Mouse (Mus musculus) adrenal gland, postnatal 4 days (tissue): ENCODE measurements around the gene Ipo13. TPM values are rescaled to one million over a fixed set of nuclear protein-coding genes. Genes with fewer than 3 reads are reported as not detected.

ENCODE experiments used
- DNase-seq, 2 experiments: peaks; one replicate each; pipeline ENCODE4 v3.0.0; 2021 to 2022; ENCODE audit warnings: low spot score in 2 of 2, mixed read lengths in 2 of 2
- total RNA-seq, 2 experiments: library from RNA; stranded (reverse); gene quantifications; 2 replicates each; pipeline ENCODE4 v1.2.3; 2021

Ipo13 gene
- total RNA-seq, 2 experiments from 2014 or later = 43.9 to 45.1 TPM

DNA sequence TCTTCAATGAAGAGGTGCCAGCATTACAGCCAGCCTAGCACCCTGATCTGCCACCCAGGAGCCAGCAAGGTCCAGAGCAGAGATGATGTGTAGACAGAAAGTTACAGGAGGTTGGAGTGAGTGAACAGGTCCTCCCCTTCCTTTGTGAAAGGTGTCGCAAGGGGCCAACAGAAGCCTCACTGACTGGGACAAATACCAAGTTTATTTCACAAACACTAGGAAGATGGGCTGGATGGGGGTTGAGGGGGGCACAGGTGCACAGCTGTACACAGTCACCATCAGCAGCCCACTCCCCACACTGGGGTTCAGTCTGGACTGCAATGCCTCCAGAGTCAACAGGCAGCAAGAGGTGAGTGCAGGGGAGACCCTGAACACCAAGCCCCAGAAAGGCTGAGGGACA lies 30.7 kb downstream of the Ipo13 start:
- no peak for DNase-seq

DNA sequence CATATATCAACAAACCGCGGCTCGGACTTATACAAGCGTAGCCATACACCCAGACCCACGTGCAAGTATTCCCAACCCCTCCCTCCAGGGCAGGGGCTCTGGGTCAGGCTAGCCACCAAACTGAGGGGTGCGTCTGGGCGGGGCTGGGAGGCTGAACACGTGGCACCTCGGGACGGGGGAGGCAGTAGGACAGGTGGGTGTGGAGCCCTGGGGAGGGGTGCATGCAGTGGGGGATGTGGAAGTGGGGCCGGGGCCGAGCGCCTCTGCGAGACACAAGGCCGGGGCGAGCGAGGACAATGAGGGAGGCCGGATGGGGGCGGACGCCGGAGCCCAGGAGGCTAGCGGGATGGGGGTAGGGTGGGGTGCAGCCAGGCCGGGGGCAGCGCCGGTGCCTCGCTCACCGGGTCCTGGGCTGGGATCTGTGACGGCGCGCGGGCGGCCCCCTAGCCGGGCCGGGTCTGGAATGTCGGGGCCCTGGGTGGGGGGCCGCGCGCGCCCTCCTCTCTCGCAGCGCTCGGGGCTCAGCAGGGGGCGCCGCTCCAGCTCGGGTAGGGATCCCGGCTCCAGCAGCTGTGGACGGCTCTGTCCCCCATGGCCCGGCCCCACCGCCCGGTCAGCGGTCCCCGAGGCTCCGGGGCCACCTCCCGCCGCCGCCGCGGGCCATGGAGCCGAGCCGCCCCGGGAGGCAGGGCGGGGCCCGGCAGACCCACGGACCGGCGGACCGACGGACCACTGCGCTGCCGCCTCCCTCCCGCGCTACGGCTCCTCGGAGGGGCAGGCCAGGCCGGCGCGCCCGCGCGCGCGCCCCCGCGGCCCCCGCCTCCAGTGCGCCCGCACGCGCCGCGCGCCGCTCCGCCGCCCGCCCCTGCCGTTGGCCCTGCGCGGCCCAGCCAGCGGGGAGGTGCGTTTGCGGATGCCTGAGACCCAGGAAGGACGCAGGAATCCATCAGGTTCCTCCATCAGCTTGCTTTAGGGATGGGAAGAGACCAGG lies 31.8 kb downstream of the Ipo13 start, which contains the start of gene B4galt2:
B4galt2 (minus strand) TSS at position 787 of the 991 bp plus-strand sequence.
- DNase-seq = peak; percentile 24 to 35

DNA sequence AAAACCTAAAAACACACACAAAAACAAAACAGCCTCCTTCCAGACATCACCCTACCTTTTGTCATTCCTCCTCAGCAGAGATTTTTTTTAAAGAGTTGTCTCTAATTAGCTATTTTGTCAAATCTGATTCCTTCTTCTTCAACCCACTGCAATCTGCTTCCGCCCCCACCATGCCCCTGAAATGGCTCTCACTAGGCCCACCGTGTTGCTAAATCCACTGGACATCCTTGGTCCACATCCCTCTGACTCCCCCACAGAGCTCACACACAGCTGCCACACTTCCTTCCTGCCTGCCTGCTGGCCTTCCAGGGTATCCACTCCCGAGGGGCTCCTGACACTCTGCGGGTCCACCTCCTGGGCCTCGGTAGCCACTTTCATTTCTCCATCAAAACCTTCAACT lies 36.1 kb downstream of the Ipo13 start:
- no peak for DNase-seq

DNA sequence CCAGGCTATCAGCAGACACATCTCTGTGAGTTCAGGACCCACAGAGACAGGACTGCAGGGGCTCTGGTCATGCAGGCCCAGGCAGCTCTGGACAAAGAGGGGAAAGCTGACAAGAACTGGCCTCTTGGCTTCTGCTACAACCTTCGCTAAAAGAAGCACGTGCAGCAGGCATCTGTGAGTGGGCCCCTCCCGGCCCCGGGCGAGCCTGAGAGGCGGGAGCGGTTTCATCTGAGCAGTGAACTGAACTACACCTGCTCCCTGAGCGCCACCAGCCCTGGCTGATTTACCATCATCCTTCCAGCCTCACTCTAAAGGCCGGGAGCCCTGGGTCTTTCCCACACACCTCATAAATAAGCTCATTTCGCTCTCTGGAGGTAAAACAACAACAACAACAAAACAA lies 36.5 kb downstream of the Ipo13 start:
- DNase-seq = no peak

DNA sequence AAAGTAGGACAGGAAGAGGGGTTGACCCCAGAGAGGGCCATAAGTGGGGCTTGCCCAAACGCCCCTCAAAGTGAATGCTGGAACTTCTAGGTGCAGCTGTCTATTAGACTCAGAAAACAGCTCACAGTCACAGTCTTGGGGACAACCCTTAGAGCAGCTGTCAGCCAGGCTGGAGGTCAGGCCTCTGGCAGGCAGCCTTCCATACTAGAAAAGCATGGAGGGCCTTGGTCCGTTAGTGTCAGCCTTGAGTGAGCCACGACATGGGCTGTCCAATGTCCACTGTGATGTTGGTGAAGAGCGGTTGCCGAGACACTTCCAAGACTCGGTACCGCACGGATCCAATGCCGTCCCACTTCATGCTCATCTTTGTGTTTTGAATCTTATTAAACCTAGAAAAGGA lies 41.2 kb downstream of the Ipo13 start:
- DNase-seq = no peak

DNA sequence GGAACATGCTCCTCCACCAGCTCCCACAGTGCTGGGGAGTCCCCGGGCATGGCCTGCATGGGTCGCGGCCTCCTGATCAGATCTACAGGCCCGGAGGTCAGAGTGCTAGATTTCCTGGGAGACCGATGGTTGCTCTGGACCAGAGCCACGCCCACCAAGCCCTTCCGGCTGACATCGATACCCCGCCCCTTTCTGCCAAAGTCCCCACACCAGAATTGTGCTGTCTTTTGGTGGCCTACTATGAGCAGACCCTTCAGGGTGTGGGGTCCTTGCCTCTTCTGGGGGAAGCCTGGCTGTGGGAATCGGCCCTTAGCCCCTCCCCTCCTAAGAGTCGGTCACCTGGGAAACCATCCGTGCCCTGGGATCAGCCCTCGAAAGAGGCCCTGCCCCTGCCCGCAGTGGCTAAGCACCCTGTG lies 42.3 kb downstream of the Ipo13 start, which contains the start of gene Ccdc24:
Ccdc24 (minus strand) TSS at position 87 of the 416 bp plus-strand sequence.
- no peak for DNase-seq

DNA sequence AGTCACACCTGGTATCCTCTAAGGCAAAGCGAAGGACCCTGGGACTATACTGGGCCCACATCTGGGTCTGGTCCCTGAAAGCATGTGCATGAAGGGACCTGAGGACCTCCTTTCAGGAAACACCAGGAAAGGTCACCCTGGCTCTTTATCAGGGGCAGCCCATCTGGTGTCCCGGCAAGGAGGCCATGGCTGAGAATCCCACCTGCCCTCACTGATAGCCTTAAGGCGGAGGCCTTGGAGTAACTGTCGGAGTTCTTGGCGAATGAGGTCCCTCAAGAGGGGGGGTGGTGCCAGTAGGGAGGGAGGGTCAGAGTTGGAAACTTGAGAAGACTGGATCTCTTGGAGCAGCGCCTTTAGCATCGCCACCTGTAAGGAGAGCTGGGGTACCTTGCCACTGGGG lies 43.0 kb downstream of the Ipo13 start:
- DNase-seq = no peak

DNA sequence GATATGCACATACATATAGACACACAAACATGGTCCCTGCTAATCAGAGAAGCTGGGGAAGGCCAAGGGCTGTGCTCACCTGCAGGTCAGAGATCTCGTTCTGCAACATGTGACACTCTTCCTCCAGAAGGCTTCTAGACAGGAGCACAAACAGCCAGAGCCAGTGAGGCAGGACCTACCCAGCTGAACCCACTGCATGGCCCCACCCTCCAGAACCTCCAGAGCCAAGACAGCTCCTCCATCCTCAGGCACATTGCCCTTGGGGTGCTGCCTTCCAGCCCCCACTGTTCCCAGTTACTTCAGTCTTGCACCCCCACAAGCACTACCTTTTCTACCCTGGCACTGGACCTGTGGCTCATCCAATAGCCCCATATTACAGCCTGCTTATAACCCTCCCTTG lies 44.4 kb downstream of the Ipo13 start:
- DNase-seq = no peak

DNA sequence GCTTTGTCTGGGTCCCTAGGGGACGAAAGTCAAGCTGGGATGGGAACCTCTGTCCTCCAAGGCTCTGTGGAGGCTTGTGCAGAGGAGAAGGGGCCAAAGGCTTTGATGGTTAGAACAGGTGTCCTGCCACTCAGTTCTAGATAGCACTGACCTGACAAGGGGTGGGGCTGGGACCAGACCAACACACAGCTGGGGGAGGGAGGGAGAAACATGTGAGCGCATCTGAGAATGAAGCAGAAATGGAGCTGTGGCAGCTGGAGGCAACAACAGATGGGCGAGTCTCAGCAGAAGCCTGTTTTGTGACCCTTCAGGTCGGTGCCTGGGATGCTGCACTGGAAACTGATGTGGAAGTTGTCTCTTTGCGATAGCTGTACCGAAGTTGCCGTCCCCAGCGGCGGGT lies 45.5 kb downstream of the Ipo13 start:
- DNase-seq = no peak

DNA sequence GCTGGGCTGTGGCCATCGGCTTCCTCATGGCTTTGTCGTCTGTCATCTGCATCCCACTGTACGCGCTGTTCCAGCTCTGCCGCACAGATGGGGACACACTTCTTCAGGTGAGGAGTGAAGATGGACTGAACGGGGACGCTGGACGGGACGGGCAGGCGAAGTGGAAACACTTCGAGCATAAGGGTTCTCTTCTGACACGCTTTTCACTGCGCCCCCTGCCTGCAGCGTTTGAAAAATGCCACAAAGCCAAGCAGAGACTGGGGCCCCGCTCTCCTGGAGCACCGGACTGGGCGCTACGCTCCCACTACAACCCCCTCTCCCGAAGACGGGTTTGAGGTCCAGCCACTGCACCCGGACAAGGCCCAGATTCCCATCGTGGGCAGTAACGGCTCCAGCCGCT lies 47.0 kb downstream of the Ipo13 start:
- DNase-seq = peak in 1 of 2 experiments; percentile 36

DNA sequence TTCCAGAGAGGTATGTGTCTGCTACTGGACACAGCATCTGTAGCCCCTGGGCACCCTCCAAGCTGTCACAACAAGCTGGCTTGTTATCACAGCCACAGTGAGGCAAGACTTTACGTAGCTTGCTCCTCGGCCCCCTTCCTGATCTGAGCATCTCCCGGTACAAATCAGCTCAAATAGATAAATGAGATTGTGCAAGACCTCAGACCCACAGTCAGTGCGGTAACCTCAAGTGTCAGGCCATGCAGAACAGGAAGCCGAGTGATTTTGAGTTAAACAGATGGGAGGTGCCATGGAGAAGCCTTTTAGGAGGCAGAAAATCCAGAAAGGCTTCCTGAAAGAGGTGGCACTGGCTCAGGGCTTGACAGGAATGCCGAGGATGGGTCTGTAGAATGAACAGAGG lies 47.8 kb downstream of the Ipo13 start:
- no peak for DNase-seq

DNA sequence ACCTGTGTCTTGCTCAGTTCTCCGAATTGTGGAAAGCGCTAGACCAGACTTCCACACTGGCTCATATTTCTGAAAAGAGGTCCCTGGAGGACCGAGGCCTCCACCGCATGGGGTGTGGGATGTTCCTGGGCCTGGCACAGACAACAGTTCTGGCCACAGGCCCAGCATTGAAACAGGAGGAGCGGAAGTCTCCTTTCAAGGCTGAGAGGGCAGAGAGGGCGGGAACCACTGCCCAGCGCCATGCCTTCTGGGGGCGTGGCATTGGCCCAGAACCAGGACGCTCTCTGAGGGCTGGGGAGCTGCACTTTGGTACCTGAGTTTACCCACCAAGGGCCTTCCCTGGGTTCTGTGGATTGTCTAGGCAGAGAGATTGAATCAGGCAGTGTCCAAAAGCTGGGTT lies 48.7 kb downstream of the Ipo13 start:
- peak; percentile 39 to 69 for DNase-seq

DNA sequence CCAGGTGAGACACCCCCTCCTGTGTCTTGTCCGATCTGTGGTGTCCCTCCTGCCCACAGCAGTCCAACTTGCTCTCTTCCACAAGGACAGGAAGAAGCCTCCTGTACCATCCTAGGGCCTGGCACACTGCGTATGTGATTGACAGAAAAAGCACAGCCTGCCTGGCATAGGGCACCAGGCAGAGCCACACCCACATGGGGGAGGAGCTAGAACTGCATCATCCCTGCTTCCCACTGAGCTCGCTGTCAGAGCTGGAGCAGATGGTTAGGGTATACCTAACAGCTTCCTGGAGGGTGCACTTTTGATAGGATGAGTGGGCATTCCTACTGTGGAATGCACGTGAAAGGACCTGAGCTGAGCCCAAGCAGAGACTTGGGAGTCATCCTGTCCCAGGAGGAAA lies 52.0 kb downstream of the Ipo13 start:
- no peak for DNase-seq

DNA sequence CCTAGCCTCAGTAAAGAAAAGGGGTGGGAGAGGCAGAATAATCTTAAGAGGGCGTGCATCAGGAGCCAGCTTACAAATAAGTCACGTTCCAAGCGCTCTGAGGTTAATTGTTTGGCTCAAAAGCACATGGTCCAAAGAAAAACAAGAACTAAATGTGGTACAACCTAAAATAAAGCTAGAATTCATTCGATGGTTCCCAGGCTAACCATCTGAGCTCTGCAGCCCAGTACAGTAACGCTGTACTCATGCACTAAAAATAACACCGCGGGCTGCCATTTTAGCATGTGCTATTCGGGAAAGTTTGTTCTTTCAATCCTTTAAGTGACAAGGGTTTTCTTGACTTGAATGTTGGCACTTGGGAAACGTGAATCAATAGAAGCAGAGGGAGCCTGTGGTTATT lies 54.2 kb downstream of the Ipo13 start:
- DNase-seq = no peak

DNA sequence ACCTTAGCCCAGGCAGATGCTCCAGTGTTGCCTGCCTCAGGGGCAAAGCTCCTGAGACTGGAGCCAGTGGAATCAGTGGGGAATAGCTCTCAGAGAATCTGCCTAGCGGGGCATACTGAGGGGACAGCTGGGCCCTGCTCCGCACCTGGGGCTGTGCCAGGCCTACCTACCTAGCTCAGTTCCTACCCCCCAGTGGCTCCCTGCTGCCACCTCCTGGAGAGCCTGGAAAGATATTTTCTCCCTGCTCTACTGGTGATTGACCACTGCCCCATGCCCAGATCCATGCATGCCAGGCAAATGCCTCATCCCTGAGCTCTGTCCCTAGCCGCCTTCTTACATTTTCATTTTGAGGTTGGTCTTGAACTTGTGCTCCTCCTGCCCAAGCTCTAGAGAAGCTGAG lies 56.0 kb downstream of the Ipo13 start:
- DNase-seq = peak in 1 of 2 experiments; percentile 40

DNA sequence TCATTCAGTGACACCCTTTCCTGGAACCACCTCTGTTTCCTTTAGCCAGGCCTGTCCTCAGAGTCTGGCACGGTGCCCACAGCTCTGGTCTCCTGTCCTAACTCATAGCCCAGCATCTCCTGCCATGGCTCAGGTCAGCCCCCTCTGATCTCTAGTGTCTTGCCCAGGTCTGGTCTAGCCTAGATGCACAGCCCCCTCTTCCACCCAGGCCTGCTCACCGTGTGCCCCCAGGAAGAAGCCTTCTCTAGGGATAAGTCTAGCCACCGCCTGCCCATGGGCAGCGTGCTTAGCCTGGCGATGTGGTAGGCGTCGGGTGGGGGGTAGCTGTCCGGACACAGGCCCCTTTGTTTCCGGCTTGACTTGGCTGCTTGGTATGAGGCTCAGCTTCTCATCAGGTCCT lies 59.7 kb downstream of the Ipo13 start:
- no peak for DNase-seq

DNA sequence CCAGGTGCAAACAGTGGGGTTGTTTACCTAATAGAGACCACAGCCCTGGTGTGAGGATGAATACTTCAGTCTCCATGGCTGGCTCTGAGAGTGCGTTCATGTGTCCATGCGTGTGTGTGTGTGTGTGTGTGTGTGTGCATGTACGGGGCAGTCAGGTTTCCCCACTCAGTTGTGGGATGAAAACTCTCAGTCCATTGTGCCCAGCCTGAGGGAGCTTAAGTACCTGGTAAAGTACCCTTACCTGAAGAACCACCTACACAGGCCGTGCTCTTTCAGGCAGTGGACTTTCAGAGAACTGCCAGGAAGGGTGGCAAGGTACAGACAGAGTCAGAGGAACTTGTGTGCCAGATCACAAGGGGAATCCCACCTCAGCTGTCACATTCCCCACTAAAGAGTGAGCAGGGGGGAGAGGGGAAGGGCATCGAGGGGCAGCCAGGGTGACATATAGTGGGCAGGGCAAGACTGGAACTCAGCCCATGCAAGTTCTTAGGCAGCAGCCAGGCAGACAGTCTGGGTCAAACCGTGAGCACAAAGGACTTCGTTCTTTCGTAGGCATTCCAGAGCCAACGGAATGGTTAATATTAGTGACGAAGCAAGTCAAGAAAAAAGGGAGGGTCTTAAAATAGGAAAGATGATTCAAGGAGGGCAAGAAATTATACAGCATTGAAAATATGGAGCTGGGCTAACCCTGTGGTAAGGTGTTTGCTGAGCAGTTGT lies 62.5 kb downstream of the Ipo13 start:
- DNase-seq = no peak

DNA sequence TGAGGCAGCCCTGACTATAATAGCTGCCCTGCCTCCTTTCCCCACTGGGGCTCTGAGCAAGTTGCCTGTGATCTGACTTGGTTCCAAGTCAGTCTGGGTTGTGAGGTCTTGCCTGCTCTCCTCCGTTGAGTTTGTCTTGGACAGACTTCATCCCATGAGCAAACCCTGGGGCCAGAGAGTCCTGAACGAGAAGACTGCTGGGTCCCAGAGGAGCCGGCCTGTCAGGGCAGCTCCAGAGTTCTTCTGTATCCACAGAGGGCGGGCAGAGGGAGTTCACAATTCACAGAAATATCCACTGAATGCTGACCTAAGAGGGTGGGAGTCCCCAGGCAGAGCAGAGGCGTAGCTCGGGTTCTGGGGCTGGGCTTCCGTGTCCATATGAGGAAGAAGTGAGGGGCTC lies 63.9 kb downstream of the Ipo13 start:
- DNase-seq = no peak

DNA sequence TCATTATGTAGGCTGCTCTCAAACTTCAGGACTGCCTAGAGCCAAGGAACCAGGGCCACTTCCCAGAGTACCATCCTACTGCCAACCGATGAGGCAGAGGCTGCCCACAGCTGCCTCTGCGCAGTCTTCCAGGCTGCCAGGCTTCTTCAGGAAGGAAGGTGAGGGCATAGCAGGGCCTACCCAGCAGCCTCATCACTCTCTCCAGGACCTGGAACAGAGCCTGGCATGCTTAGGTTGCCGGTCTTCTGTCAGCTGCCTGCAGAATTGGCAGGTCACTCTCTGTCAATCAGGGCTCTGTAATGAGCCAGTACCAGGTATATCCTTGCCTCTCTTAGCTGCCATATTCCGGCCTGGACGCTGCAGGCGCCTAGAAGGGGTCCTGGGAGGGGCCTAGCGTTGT lies 64.6 kb downstream of the Ipo13 start:
- DNase-seq = no peak

DNA sequence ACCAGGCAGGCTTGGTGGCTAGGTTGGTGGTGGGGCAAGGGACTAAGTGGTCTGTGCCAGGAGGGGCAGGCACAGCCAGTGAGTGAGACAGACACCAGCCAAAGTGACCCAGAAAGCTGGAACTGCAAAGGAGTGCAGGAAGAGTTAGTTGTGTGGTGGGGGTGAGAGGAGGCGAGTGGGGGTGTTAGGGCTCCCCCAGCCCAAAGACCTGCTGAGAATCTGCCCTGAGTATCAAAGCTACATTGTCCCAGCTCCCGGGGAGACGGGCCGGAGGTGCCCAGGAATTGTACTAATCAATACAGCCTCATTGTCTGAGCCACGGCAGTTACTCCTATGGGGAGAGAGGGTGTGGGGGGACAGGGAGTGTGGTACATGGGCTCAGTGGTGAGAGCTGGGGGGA lies 65.3 kb downstream of the Ipo13 start:
- no peak for DNase-seq

DNA sequence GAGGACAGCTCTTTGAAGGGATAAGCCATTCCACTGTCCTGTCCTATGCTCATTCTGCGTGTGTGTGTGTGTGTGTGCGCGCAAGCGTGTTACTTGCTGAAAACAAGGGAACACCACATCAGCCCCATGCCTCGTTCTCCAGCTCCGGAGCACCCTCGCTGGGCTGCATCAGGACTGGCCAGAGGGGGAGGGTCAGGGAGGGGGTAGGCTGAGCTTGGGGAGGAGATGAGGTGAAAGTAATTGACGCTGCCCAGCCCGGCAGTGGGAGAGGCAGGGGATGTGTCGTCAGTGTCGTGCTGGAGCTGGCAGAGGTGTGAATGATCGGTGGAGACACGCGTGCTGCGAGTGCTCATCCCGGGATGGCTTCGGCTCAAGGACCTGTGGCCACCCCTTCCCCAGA lies 65.7 kb downstream of the Ipo13 start:
- DNase-seq = no peak

DNA sequence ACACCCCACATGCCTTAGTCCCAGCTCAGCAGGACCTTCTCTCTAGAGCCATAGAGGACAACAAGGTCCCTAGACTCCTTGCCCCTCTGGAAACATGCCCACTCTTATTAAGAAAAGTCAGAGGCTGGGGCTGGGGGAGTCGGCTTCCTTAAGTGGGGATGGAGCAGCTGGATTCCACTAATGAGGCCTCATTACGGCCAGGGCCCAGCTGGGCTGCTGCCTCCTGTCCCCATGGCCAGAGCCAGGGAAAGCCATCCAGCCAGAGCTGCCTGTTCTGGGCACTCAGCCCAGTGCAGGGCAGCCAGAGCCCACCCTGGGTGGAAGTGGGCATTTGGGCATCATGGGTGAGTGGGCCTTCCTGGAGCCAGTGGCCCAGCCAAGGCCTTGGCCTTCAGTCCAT lies 67.8 kb downstream of the Ipo13 start:
- DNase-seq = no peak
